Mouse (Mus musculus): ENCODE measurements around the gene Kat2b.
"Not testable (repeated sequence)": the region's sequence is repeated elsewhere in the genome, so short reads cannot be mapped to it uniquely, and the experiment has no call there.

DNA sequence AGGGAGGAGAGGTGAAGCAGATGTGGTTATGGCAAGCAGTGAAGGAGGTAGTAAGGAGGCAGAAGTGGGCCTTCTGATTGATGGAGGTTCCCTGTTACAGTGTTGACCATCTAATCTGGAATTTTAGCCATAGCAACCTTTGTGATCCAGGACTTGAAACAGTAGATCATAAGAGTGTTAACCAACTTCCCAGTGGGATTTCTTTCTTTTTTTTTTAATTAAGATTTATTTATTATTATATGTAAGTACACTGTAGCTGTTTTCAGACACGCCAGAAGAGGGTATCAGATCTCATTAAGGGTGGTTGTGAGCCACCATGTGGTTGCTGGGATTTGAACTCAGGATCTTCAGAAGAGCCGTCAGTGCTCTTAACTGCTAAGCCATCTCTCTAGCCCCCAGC, 27.3 kb upstream of the Kat2b start, which contains the start of gene Pp2d1:
- not testable (repeated sequence) for TF ChIP-seq POLR2A (IDR thresholded peaks at IDR 0.05; ENCODE audit: borderline replicate concordance, extremely low read depth, insufficient read depth, insufficient read length, poor library complexity, severe bottlenecking); CTCF (IDR thresholded peaks at IDR 0.05; ENCODE audit: borderline replicate concordance, extremely low read depth, insufficient read depth, insufficient read length)
